Mouse (Mus musculus): Measurements from ENCODE around the gene Afap1l2. TPM values are rescaled to one million over a fixed set of nuclear protein-coding genes. Genes with fewer than 3 reads are reported as not detected.
A peak's percentile ranks its signal among the peaks of the same experiment; 100 is the strongest.

Afap1l2 gene
- total RNA-seq, 2 experiments from 2014 or later = 13.2 to 14.5 TPM

GRCm38 (mm10) chr19:57012068-57012467, 4.0 kb upstream of the Afap1l2 start:
- intact Hi-C loops (cut with DNase I) = no loop called here
- DNase-seq (ENCODE audit: extremely low spot score in 1 of 2, low spot score in 2 of 2) = no peak

GRCm38 (mm10) chr19:57010064-57010463, 2.0 kb upstream of the Afap1l2 start:
- DNase-seq (ENCODE audit: extremely low spot score in 1 of 2, low spot score in 2 of 2) = no peak
- intact Hi-C loops (cut with DNase I) = no loop called here

DNA sequence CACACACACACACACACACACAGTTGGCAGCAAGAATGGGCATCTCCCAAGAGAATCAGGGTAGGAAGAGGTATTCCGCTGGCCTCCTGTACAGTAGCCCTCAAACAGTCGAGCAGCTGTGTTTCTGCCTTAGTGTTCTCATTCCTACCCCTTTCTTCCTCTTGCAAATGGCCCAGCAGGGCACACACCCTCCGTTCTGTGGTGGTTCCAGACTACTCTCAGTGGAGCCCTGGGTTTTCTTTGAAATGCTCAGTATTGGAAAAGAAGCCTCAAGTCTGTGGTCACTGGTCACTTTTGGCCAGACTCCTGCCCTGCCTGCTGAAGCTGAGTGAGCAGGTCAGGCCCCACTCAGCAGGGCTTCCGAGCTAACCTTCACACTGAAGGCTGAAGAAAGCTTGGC, 1.6 kb upstream of the Afap1l2 start:
- intact Hi-C loops (cut with DNase I) = loop anchor here (5.0 kb wide), 1 partner anchor 87 kb away; no protein-coding TSS in a partner anchor
- DNase-seq (ENCODE audit: extremely low spot score in 1 of 2, low spot score in 2 of 2) = no peak

DNA sequence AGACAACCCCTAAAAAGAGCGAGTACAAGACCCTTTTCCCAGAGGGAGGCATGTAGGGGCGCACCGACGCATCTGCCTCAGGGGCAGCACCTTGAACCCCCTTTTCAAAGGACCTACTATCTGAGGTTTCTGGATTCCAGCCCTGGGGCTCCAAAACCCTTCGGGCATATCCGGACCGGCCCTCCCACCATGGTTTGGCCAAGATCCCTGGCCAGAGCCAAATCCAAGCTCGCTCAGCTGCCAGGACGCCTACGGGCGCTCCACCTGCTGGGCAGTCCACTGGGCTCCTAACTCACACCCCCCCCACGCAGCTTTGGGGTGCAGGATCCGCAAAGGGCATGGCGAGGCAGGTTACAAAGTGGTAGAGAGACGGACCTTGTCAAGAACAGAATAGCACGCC, 737 bp downstream of the Afap1l2 start:
- intact Hi-C loops (cut with DNase I) = loop anchor here (5.0 kb wide), 1 partner anchor 85 kb away; no protein-coding TSS in a partner anchor
- DNase-seq (ENCODE audit: extremely low spot score in 1 of 2, low spot score in 2 of 2) = peak in 1 of 2 experiments; percentile 75

- DNase-seq (ENCODE audit: extremely low spot score in 1 of 2, low spot score in 2 of 2) = no peak
- intact Hi-C loops (cut with DNase I) = loop anchor here (5.0 kb wide), 1 partner anchor 85 kb away; no protein-coding TSS in a partner anchor
These were observed 1.2 kb downstream of the Afap1l2 start for GRCm38 (mm10) chr19:57006841-57007240.

DNA sequence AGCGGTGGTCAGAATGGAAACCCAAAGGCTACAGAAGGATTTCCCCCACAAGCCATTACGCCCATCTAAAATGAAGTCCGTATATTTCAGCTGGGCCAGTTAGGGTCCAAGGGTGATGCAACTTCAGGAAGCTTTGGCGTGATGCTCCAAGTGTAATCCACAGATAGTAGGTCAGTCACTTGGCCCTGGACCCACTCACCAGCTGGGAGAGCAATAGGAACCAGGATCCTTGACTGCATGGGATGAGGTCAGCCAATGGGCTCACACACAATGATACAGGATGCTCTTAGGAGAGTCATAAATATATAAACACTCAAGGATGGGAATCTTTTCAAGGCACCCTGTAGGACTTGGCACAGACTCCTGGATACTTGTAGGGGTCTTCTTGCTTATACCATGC, 3.0 kb downstream of the Afap1l2 start:
- DNase-seq (ENCODE audit: extremely low spot score in 1 of 2, low spot score in 2 of 2) = no peak
- intact Hi-C loops (cut with DNase I) = loop anchor here (5.0 kb wide), 1 partner anchor 83 kb away; no protein-coding TSS in a partner anchor

DNA sequence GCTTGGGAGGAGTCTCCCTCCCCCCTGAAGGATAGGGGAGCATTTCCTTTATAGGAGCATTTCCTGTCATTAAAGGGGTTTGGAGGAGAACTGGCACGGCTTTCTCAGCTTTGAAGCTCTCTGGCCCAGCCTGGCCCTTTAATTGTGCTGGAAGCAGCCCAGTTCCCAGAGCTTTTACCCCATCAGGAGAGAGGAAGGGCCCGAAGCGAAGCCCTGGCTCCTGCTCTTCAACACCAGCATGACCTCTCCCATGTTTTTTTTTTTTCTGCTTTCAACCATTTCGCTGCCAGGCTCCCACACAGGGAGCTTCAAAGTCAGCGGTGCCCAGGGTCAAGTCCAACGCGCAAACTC, 4.6 kb downstream of the Afap1l2 start:
- intact Hi-C loops (cut with DNase I) = no loop called here
- peak in 1 of 2 experiments; percentile 77 for DNase-seq (ENCODE audit: extremely low spot score in 1 of 2, low spot score in 2 of 2)

- DNase-seq (ENCODE audit: extremely low spot score in 1 of 2, low spot score in 2 of 2) = no peak
- intact Hi-C loops (cut with DNase I) = no loop called here
These were observed 5.1 kb downstream of the Afap1l2 start for GRCm38 (mm10) chr19:57002741-57003459.

DNA sequence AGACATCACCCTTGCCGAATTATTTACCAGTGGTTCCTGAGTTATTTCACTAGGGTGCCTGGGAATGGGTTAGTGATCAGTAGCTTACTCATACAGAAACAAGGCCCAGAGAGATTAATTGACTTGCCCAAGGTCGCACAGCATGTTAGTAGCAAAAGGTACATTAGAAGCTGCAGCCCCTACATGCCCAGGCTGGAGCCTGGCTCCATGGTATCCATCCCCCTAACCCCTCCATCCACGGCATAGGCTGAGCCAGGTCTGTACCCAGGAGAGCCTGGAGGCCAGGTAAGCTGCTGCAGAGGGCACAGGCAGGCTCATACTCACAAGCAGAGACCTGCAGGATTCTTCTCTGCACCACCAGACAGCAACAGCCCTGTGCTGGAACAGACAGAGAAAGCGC, 6.1 kb downstream of the Afap1l2 start:
- intact Hi-C loops (cut with DNase I) = no loop called here
- no peak for DNase-seq (ENCODE audit: extremely low spot score in 1 of 2, low spot score in 2 of 2)

- intact Hi-C loops (cut with DNase I) = no loop called here
- DNase-seq (ENCODE audit: extremely low spot score in 1 of 2, low spot score in 2 of 2) = no peak
These were observed 7.4 kb downstream of the Afap1l2 start for GRCm38 (mm10) chr19:57000592-57000991.

DNA sequence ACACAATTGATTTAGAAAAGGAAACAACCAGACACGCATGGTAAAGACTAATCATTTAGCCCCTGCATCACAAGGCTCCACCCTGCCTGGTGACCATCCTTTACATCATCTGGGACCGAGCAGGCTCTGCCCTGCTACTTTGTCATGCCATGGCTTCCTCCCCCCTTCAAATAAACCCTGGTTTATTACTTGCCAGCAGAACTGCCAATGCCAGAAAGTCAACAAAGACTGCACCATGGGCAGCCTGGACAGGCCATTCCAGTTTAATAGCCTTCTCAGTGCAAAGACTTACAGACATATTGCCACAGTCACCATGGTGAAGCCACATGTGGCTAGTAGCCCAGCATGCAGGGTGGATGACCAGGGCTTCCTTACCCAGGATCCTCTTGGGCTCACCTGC, 8.2 kb downstream of the Afap1l2 start:
- intact Hi-C loops (cut with DNase I) = no loop called here
- no peak for DNase-seq (ENCODE audit: extremely low spot score in 1 of 2, low spot score in 2 of 2)

GRCm38 (mm10) chr19:56998910-56999309, 9.1 kb downstream of the Afap1l2 start:
- DNase-seq (ENCODE audit: extremely low spot score in 1 of 2, low spot score in 2 of 2) = no peak
- intact Hi-C loops (cut with DNase I) = no loop called here

DNA sequence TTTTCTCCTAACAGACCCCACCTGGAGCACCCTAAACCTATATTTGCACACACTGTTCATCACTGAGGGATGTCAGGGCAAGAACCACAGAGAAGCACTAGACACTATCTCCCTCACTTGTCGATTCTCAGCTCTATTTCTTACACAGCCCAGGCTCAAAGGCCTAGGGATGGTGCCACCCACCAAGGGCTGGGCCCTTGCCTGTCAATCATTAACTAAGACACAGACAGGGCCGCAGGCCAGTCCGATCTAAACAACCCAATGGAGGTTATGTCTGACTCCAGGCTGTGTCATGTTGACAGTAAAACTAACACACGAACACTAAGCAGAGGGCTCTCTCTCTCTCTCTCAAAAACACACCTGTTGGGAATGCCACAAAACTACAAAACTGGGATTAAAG, 9.7 kb downstream of the Afap1l2 start:
- no peak for DNase-seq (ENCODE audit: extremely low spot score in 1 of 2, low spot score in 2 of 2)
- intact Hi-C loops (cut with DNase I) = no loop called here

GRCm38 (mm10) chr19:56997164-56997599, 10.8 kb downstream of the Afap1l2 start:
- peak in 1 of 2 experiments; percentile 74 for DNase-seq (ENCODE audit: extremely low spot score in 1 of 2, low spot score in 2 of 2)
- intact Hi-C loops (cut with DNase I) = no loop called here

DNA sequence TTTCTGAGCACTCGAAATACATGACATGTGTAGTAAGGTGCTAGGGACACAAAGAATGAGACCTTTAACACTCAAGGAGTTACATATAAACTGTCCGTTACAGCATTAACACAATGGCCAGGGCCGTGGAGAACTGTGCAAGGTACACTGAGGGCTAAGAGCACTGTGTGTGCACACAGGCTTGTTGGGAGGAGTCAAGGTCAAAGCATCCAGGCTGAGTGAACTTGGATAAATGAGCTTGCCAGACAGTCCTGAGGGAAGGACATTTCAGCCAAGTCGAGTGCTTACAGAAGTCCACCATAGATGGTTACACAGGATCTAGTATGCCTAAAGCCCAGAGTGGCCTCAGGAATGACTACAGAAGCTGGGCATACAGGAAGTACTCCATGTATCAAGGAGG, 12.6 kb downstream of the Afap1l2 start:
- no peak for DNase-seq (ENCODE audit: extremely low spot score in 1 of 2, low spot score in 2 of 2)
- intact Hi-C loops (cut with DNase I) = no loop called here

DNA sequence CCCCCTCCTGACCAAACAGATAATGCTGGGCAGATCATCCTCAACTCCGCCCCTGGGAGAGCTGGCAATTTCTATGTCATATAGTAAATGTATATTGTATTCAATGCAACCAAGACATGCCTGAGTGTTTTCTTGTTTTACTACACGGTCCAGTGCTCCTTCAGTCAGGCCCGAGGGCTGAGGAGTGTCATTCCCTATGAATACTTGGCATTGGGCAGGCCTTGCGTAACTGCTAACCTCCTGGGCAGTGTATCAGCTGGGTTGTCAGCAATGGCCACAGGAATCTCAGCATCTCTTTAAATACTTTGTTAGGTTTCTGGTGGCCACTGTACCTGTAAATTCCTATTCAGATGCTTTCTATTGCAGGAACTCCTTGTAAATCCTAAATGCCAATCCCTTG, 13.4 kb downstream of the Afap1l2 start:
- no peak for DNase-seq (ENCODE audit: extremely low spot score in 1 of 2, low spot score in 2 of 2)
- intact Hi-C loops (cut with DNase I) = no loop called here

DNA sequence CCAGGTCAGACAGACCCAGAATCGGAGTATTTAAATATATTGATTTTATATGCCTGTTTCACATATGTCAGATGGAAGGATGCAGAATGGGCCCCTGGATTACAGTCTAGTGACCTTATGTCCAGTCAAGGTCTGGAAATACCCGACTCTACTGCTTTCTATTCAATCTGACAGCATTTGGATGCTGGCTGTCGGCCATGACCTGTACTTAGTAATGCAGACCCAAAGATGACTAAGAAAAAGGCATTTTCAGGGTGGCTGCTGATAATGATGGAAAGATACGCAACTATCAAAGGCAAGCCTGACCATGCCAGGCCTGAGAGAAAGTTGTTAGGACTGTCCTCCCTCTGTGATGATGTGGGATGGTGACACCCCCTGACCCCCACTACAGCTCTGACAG, 14.3 kb downstream of the Afap1l2 start:
- DNase-seq (ENCODE audit: extremely low spot score in 1 of 2, low spot score in 2 of 2) = no peak
- intact Hi-C loops (cut with DNase I) = no loop called here

- DNase-seq (ENCODE audit: extremely low spot score in 1 of 2, low spot score in 2 of 2) = no peak
- intact Hi-C loops (cut with DNase I) = no loop called here
These were observed 15.0 kb downstream of the Afap1l2 start for GRCm38 (mm10) chr19:56992978-56993545.

DNA sequence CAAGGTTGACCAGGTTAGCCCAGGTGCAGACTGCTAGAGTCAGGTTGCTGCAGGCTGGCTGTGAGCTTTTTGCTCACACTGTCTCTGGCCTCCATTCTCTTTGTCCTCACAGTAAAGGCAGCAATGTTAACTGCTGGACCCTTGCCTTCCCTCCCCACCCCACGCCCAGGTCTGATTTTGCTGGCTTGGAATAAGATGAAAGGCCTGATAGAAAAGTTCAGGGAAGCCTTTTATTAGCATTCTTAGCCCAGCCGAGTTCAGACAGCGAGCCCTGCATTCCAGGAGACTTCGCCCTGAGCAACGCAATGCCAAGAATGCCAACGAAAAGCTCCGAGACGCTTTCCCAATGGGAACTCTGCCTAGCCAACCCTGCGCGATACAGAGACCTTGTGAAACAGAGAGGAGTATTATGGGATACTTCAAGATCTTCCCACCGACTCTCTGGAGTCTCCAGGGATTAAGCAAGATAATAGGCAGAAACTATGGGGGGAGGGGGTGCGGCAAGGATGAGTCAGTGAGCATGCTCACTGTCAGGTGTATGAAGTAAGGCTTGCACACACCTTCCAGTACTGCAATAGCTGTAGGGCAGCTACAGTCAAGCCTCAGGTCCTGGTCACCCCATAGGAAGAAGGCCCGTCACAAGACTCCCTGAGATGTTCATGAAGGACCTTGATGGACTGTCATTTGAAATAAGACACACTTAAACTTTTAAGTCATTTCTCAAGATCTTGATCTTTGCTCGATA, 17.5 kb downstream of the Afap1l2 start:
- intact Hi-C loops (cut with DNase I) = no loop called here
- peak; percentile 31 to 62 for DNase-seq (ENCODE audit: extremely low spot score in 1 of 2, low spot score in 2 of 2)

GRCm38 (mm10) chr19:56989171-56989570, 18.9 kb downstream of the Afap1l2 start:
- intact Hi-C loops (cut with DNase I) = no loop called here
- no peak for DNase-seq (ENCODE audit: extremely low spot score in 1 of 2, low spot score in 2 of 2)

Measured in left cerebral cortex, postnatal 10 days (tissue).